Mouse (Mus musculus): ENCODE data around the gene Hspa12a.

The Hspa12a gene

DNA sequence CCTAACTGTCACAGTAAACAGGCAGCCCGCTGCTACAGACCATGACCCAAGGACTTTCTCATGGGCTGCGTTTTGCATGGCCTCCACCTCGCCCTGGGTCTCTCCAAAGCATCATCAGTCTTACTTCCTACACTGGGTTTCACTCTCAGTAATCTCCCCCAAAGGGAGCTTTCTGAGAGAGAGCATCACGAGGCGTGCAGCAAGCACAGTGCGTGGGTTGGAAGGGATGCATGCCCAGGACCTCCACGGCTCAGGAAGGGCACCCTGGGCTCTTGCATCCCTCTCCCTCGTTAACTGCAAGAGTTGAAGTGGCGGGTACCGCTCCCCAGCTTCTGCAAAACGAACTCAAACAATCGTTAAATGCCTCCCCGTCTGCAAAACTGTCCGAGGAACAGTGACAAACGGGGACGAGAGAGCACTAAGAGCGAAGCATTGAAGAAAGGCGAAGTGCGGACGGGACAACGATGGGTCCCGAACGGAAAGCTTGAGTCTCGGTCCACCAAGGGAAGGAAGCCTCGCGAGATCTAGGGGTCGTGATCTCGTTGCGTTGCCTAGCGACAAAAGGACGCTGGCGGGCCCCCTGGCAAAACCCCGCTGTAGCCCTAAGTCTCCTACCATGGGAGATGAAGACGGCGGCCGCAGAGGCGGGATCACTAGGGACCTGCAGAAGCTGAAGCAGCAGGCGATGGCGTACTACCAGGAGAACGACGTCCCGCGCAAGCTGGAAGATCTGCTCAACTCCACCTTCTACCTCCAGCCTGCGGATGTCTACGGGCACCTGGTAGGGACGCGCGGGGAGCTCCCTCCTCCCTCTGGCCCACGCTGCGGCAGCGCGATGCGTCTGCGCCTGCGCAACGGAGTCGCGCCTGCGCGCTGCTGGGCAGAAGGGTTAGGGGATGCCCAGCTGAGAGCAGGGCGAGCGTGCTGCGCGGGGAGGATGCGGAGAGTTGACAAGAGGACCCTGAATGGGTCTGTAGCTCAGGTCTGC, at the start of gene Hspa12a, which contains the start of gene Eno4:
Hspa12a (minus strand) TSS at position 814 of the 988 bp plus-strand sequence.
Eno4 (plus strand) TSS at position 585 of the 988 bp plus-strand sequence.
- in situ Hi-C loops (cut with MboI), result no loop called here

DNA sequence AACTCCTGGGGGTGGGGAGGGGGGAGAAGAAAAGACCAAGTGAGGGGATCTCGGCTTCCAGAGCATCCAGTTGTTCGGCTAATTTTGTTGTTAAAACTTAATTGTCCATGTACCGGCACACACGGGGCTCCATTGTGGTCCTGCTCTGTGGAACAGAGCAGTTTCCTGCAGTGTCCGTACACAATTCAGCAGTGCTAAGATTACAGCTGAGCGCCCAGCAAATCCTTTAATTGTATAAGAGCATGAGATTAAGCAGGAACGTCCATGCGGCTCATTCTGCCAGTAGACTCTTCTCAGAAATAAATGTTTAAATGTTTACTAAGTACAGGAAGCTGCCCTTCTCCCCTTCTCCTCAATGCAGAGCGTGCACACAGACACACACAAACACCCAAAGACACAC, 38.1 kb upstream of the Hspa12a start:
- in situ Hi-C loops (cut with MboI), result no loop called here

DNA sequence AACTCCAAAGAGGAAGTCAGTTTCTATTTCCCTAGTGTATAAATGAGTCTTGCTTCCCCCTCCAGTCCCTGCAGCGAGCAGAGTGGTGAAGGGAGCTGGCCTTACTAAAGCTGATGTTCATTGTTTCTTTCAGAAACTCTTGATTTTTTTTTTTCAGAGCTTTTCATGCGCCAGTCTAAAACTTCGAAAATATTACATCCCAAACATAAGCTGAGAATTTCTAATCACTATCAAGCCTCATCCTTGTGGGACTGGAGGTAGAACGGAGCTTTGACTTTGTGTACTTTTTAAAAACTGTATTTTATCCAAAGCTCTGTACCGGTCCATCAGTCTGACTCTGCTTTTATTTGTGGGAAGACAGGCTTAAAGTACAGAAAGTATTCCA, 36.6 kb upstream of the Hspa12a start:
- in situ Hi-C loops (cut with MboI), result no loop called here

DNA sequence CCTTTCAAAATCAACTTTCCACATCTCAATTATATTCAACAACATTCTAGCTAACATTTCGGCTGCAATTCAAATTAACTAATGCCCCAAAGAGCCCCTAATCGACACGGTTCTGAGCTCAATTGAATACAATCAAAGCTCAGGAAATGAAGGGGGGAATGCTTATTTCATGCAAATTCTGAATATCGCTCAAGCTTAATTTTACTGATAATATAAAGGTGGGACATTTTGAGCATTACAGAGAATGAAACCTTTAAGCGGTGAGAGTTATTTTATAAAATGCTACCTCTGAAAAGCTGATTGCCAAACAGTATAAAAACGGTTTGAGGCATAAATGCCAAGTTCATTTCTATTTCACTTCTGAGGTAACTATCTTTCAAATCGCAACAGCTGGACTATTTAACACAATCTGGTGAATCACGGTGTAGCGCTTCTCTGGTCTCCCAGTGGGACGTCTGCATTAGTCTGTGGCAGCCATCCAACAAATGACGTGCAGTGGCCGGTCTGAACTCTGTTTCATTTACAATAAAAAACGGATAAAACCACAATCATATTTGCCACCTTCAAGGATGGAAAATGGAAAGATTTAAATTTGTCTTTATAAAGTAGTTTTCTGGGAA, 36.1 kb upstream of the Hspa12a start:
- in situ Hi-C loops (cut with MboI), result no loop called here

DNA sequence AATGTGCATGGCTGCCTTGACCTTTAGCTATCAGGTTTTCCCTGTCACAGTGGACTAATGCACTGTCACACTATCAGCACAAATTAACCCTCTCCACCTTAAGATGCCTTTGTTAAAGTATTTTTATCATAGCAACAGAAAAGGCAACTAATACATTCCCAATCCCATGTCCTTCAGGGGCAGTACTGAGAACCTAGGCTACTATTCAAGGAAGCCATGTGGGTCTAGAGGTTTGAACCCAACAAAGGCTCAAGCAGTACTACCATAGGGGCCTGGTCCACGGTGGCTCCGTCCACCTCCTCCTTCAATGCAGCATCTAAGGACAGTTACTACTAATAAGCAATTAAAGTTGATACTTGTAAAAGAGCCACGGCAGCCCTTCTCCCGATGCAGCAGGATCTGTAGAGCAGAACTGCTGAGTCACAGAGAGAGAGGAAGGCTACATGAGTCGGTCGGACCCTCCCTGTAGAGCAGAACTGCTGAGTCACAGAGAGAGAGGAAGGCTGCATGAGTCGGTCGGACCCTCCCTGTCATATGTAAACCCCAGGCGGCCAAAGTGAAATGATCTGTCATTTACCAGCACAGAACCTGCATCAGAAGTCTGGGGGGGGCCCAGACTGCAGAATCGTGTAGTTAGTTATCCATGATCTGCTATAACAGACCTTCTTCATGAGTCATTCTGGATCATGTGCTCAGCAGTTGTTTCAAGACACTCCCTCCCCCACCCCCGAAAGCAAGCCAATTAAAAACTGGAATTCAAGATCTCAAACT, 35.1 kb upstream of the Hspa12a start:
- in situ Hi-C loops (cut with MboI), result no loop called here

DNA sequence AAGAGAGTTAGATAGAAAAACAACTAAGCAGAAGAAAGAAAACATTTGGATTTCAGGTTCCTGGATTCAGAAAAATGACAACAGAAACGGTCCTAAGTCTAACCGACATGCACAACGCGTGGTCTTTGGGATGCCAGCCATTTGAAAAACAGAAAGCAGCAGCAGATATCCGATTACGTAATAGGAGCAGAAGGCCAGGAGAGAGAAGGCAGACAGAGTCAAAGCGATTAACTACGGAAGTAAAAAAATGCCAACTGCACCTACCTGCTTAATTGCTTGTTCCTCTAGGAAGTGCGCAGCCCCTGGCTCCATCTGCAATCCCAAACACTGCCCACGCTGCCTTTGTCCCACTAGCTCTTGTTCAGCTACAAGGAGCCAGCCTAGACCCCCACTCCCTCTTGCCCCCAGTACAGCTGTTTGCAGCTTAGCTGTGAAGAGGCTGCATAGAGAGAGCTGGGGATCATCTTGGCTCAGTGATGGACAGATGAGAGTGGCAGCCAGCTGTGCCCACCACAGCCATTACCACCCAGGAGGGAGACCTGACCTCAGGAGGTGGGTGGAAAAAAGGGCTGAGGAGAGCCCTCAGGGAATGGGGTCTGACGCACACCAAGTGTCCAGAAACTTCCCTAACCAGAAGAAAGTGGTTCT, 31.9 kb upstream of the Hspa12a start:
- in situ Hi-C loops (cut with MboI), result no loop called here

DNA sequence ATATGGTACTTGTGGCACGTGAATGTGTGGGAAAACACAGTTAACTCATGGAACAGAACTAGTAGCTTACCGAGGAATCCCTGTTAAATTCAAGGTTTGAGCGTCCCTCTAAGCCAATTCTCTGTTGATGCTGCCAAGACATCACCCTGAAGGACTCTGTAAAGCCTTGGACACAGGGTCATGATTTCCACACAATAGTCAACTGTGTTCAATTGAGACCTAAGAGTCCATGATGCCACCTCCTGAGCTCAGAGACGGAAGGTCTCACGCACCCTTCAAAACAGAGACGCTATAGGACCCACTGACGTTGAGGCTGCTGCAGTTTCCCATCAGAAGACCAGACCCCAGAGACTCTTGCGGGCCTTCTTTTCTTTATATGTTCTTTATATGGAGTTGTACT, 30.7 kb upstream of the Hspa12a start:
- in situ Hi-C loops (cut with MboI), result no loop called here

DNA sequence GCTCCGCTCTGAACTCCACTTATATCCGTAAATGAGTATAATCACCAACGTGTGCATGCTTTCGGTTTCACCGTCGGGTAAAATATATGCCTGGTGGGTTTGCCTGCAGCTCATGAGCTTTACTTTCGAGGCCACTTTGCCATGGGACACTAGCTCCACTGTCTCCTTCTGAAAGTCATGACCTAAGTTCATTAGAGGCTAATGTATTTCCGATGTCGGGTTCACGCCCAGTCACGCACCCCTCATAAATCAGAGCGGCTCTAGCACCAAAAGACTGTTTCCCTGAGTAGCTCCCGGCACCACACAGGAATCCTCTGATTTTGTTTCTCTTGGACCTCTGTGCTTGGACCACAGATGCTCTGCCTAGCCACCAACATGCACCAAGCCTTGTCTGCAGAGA, 27.4 kb upstream of the Hspa12a start:
- in situ Hi-C loops (cut with MboI), result no loop called here

DNA sequence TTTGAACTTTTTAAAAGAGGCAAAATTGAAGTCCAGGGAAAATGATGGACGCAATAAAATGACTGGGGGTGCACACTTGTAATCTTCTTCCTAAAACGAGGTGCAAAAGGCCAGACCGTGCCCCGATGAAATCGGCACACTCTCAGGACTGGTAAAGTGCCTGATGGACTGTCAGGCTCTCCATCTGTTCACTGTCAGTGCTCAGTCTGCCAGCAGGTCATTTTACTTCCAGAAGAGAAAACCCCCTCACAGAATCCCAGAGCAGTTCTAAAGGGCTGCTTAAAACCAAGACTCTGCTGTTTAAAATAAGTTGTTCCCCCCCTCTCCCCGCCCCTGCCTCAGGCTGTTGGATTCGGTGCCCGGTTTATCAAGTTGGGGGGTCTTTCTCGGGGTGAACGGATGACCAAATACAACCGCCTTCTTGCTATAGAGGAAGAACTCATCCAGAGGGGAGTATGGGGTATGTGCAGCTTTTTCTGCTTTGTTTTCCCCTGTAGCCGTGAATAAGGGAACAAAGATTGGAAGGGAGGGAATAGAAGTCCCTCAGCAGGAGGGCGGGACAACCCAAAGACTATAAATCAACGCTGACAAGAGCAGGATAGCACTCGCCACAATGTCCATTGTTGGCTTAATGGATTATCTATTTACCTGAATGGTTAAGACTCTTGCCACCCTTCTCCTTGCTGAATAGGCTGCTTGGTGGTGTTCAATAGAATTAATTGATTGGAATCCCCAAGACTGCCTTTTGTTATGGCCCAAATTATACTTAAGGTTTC, 25.5 kb upstream of the Hspa12a start:
- in situ Hi-C loops (cut with MboI), result no loop called here

DNA sequence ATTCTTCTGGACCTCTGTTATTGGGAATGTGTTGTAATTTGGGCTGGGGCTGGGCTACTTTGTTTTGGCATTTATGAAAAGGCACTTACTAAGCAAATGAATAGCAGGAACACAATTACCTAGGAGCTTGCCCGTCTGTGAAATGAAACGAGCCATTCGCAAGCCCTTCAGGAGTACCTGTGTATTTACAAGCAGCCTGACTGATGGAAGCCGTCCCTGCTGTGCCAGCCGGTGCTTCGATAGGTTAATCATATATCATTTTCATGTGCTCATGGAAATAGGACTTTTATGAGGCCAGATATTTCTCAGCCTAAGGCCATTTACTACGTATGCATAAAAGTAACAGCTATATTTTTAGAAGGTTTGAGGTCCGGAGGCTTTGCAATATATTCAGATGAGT, 19.6 kb upstream of the Hspa12a start:
- in situ Hi-C loops (cut with MboI), result no loop called here

DNA sequence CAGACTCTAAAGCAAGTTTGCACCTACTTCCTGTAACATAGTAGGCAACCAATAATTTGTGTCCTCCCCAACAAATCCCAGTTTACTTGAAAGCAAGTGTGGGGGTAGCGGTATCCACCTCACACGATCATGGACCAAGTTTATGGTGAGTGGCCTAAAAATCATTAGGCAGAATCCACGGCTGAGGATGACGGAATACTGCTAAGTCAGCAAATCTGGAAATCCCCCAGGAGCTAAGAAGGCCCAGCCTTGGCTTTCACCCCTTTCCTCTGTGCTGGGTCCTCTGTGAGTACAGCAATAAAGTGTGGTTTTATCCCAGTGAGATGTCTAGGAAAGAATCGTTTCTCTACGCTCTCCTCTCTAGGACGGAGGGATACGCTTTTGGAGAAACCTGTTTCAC, 11.3 kb upstream of the Hspa12a start:
- in situ Hi-C loops (cut with MboI), result no loop called here

DNA sequence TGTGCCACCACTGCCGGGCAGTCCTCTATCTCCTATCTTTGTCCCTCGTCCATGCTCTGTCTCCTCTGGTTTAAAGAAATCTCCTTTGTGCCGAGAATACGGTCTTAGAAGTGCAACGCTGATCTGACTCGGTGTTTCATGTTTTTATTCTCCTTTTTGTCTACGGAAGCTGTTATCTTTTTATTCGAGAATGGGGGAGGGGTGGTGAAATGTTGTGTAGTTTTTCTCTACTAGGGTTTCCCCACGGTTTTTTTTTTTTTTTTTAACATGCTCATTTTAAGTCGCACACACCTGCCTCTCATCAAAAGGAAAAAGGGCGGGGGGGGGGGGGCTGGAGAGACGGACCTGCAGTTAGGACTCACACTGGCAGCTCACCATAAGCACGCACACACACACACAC, 8.8 kb upstream of the Hspa12a start:
- in situ Hi-C loops (cut with MboI), result no loop called here

DNA sequence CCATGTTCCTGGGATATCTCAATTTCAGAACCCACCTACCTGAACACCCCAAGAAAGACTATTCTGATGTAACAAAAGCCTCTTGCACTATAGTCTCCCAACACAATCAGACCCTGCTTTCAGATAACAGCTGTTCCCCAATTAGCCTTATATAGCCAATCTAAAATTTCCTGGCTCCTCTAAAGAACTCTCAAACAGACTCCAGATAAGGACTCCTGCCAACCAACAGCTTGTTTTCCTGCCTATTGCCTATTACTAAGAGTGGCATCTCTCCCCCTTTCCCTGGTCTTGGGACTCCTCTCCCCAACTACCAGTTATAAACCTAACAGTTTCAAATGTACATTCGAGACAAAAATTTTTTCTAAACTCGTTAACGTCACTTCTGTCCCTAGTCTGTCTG, 8.1 kb upstream of the Hspa12a start:
- in situ Hi-C loops (cut with MboI), result no loop called here

DNA sequence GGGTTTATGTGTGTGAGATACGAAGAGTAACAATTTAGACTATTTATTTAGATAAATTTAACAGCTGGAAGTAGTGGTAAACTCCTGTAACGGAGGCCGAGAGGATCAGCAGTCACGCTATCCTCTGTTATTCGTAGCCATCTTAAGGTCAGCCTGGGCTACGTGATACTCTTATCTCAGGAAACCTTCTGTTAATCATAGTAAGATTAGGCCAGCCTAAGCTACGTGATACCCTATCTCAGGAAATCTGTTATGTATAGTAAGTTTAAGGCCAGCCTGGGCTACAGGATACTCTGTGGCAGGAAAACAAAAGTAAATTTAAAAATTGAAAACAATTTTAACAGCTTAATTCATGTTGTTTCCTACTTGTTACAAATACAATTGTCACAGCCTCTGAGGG, 2.5 kb upstream of the Hspa12a start:
- in situ Hi-C loops (cut with MboI), result no loop called here

DNA sequence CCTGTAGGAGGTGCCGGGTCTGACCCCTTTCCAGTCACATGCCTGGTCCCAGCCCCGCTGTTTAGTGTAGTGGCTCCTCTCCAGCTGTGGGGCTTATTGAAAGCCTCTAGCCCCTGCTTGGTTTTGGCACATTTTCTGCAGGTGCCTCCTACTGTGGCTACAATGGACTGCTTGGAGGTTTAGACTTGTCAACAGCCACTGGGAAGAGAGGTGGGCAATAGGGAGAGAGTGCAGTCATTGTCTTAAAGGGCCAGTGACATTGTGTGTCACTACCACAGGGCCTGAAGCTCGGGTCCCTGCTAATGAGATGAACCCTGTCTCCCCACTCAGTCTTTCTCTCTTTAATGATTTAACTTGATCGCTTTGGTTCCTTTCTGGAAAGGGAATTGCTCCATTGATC, 10.4 kb downstream of the Hspa12a start:
- in situ Hi-C loops (cut with MboI), result no loop called here

DNA sequence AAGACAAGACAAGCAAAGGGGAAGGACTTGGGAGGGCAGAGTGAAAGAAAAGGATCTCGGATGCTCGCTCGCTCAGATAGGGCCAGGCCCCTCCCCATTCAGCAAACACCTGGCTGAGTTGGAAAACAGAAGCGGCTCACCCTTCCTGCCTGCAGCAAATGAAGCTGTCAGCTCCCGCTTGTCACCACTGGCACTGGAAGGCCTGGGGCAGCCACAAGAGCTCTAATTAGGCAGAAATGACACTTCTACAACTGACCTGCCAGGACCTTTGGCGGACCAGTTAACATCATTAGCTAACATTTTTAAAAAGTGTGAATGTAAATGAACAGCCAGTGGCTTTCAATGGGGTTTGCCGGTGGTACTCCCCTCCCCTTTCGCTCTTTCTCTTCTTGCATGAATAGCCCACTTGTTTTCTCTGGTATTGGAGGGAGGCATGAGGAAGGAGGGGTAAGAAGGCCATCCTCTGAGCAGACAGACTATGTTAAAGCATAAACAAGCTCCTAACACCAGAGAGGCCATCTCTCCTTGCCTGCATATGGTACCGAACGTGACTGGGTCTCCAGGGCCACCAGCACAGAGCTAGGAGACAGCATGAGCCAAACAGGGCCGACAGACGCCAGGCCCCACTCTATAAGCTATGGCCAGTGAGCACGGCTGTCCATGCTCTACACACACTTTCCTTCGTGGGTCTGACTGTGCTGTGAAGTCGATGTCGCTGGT, 12.2 kb downstream of the Hspa12a start:
- in situ Hi-C loops (cut with MboI), result no loop called here

DNA sequence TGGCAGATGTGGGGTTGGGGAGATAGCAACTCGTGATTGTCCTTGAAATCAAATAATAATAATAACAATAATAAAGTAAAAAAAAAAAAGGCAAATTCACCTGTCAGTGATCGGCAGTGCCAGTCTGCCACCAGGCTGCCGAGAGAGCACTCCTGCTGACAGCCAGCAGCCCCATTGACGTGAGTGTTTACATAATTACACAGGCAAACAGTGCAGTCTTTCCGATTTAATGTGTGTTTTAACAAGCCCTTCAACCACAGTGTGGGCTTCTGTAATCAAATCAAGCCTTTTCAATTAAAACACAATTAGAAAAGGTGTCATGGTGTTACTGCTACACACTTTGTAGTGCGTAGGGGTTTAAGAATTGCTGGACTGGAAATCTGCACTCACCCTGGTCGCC, 24.3 kb downstream of the Hspa12a start:
- in situ Hi-C loops (cut with MboI), result loop anchor here (10.0 kb wide), 2 partner anchors 114 to 276 kb away; no protein-coding TSS in a partner anchor

DNA sequence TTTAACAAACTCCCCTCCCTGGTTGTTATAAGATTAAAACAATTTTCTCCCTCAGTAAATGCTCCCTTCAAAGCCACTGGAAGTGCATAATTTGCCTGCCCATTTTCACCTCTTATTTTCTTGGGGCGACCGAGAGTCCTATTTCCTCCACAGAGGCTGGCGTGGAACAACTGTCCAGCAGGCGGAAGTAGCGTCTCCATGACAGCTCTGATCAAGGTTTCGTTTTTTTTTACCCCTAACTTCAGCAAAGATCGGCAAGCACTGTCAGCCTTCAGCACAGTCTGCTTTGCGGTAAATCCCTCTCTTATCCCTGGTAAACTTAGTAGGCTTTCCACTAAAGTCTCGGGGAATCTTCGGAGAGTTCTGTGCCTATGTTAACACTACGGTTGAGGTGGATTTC, 24.9 kb downstream of the Hspa12a start:
- in situ Hi-C loops (cut with MboI), result loop anchor here (10.0 kb wide), 2 partner anchors 114 to 276 kb away; no protein-coding TSS in a partner anchor

DNA sequence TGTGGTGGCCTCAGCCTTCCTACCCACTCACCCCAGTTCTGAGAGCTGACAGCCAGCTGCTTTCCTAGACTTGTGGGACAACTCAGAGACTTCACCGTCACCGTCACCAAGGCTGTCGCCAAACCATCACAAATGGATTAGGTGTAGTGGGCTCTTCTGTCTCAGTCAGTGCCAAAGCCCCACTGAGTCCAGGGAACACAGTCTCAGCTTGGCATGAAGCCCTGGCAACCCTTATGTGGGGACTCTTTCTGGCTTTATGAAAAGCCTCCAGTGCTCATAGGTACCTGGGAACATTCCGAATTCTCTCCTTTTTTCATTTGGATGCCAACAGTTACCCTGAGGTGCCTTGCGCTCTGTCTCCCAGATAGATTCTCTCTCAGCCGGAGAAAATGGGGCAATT, 30.2 kb downstream of the Hspa12a start:
- in situ Hi-C loops (cut with MboI), result loop anchor here (10.0 kb wide), 2 partner anchors 108 to 282 kb away; no protein-coding TSS in a partner anchor

DNA sequence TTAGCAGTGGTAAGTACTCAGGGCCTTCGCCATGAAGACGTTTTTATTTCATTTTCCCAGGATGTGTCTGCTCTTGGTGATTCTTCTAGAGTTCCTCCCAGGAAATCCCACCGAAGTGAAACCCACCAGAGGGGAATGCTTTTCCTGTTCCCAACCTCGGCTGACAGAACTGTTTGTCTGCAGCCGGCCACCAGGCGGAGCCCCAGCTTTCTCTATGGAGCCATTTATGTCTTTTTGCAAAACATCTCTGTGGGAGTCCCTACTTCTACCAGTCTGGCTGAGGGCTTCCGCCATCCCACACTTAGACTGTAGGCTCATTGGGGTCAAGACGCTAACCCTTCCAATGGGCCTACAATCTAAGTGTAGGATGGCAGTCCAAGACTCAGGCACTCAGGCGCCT, 32.1 kb downstream of the Hspa12a start:
- in situ Hi-C loops (cut with MboI), result loop anchor here (10.0 kb wide), 2 partner anchors 107 to 283 kb away; no protein-coding TSS in a partner anchor

Measured in mature B cell (primary cell).